Mouse (Mus musculus) liver, embryonic 11.5 days (tissue): ENCODE data around the gene Rae1. TPM values are rescaled to one million over a fixed set of nuclear protein-coding genes. Genes with fewer than 3 reads are reported as not detected.
A peak's percentile ranks its signal among the peaks of the same experiment; 100 is the strongest.

Experiments
- ATAC-seq: fragments of 200-750 bp; cut with Nextera tagmentation; replicated peaks from 2 replicates; pipeline ENCODE4 v1.8.0; 2017; ENCODE audit warnings: moderate number of reproducible peaks, mild to moderate bottlenecking, moderate TSS enrichment, moderate library complexity; ENCODE audit not compliant: low FRiP score
- DNase-seq: peaks from one replicate; pipeline ENCODE4 v3.0.0-alpha.2; 2017; ENCODE audit warnings: low spot score
- H3K27ac ChIP-seq: fragments of 300-500 bp; sonication (generic); 2 replicates; pipeline ENCODE4 v1.5.1; 2014; ENCODE audit warnings: mild to moderate bottlenecking, low read depth, low read length, control low read depth
- H3K27me3 ChIP-seq: fragments of 300-500 bp; sonication (generic); replicated peaks from 2 replicates; pipeline ENCODE4 v1.6.1; 2014; ENCODE audit warnings: low read length, mixed read lengths; ENCODE audit not compliant: control insufficient read depth, insufficient read depth
- H3K36me3 ChIP-seq: fragments of 300-500 bp; sonication (generic); 2 replicates; pipeline ENCODE4 v1.6.1; 2014; ENCODE audit warnings: mild to moderate bottlenecking, low read length, moderate library complexity, mixed read lengths; ENCODE audit not compliant: control insufficient read depth, insufficient read depth
- H3K4me1 ChIP-seq: fragments of 300-500 bp; sonication (generic); replicated peaks from 2 replicates; pipeline ENCODE4 v1.6.1; 2014; ENCODE audit warnings: low read length, mixed read lengths; ENCODE audit not compliant: control insufficient read depth, insufficient read depth
- H3K4me2 ChIP-seq: fragments of 300-500 bp; sonication (generic); 2 replicates; pipeline ENCODE4 v1.6.1; 2014; ENCODE audit warnings: mild to moderate bottlenecking, control low read depth, moderate library complexity
- H3K4me3 ChIP-seq: fragments of 300-500 bp; sonication (generic); 2 replicates; pipeline ENCODE4 v1.5.1; 2014; ENCODE audit warnings: low read depth, low read length, control low read depth
- H3K9ac ChIP-seq: fragments of 300-500 bp; sonication (generic); 2 replicates; pipeline ENCODE4 v1.6.1; 2014; ENCODE audit warnings: low read depth, low read length, control low read depth
- H3K9me3 ChIP-seq: fragments of 300-500 bp; sonication (generic); 2 replicates; pipeline ENCODE4 v1.6.1; 2016; ENCODE audit warnings: low read length, inconsistent platforms, mixed read lengths; ENCODE audit not compliant: control insufficient read depth
- WGBS: fragments of 180-500 bp; shearing (Covaris S2); extraction: QIAGEN DNeasy Blood & Tissue Kit; methylation state at CpG from one replicate; pipeline ENCODE4 v1.1.7; 2014; 5-methylcytosine and 5-hydroxymethylcytosine counted together
- polyA plus RNA-seq: library from polyadenylated mRNA; unstranded; fragments of >200 nt; fragmentation: Nextera tagmentation; extraction: Ambion mirVana; gene quantifications from 2 replicates; pipeline ENCODE4 v1.2.1, GENCODE M21; 2014

Rae1 gene
- polyA plus RNA-seq, 1 experiment from 2014 or later: 172 TPM

- DNase-seq: no peak
- Histone ChIP-seq H3K9ac (no peak overlapping the region), H3K27ac (no peak overlapping the region), H3K4me3 (no peak overlapping the region), H3K27me3 (no peaks in the 10 kb centered on the region), H3K4me1 (peaks cover 59% of the 10 kb centered on the region), H3K4me2 (no peak overlapping the region), H3K9me3 (no peaks in the 10 kb centered on the region), H3K36me3 (no peaks in the 10 kb centered on the region)
- 62% methylated on average over 11 of the region's 11 CpGs for WGBS
- ATAC-seq: no peak
These were observed 42.7 kb downstream of the Rae1 start for GRCm38 (mm10) chr2:173042504-173043162.

- DNase-seq (no peak), ATAC-seq (no peak)
- H3K36me3 ChIP-seq: no peaks in the 10 kb centered on the region
- H3K9me3 ChIP-seq: no peaks in the 10 kb centered on the region
- no peak overlapping the region for H3K27ac ChIP-seq
- no peak overlapping the region for H3K9ac ChIP-seq
- 77% methylated on average over 18 of the region's 18 CpGs for WGBS
- H3K4me2 ChIP-seq: no peak overlapping the region
- H3K4me1 ChIP-seq: peaks cover 47% of the 10 kb centered on the region
- no peak overlapping the region for H3K4me3 ChIP-seq
- no peaks in the 10 kb centered on the region for H3K27me3 ChIP-seq
These were observed 44.5 kb downstream of the Rae1 start for GRCm38 (mm10) chr2:173044198-173044970.

DNA sequence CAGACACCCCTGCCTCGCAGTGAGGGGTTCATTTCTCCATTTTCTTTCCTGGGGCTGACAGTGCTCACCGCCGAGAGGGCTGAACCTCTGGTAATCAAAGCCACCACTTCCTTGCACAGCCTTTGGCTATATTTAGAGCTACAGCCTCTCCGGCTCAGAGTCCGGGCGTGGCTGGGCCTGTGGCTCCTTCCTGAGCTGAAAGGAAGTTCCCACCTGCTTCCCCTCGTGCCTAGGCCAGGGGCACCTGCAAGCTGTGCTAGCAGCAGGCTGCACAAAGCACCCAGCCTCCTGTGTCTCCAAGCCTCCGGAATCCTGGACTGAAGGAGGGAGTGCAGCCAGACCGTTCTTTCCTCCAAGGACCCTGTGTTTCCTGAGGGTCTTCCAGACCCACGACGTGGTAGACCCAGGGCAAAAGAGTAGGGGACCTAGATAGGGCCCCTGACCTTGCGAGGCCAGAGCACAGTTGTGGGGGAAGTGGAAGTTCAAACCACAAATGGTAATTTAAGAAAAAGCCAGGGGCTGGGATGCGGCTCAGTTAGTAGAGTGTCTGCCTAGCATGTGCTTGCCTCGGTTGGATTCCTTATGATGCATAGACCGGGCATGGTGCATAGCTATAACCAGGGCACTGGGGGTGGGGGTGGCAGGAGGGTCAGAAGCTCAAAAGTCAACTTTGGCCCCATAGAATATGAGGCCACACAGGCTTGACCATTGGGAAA is 46.8 kb downstream of the Rae1 start:
- peak; percentile 21; the same call in 1 of the 2 replicates for ATAC-seq
- H3K9me3 ChIP-seq: no peaks in the 10 kb centered on the region
- no peaks in the 10 kb centered on the region for H3K27me3 ChIP-seq
- peak overlapping the region; percentile 47; the same call in 1 of the 2 replicates for H3K9ac ChIP-seq
- 37% methylated on average over 15 of the region's 15 CpGs for WGBS
- peak overlapping the region; percentile 62 for H3K27ac ChIP-seq
- H3K4me3 ChIP-seq: no peak overlapping the region
- peak overlapping the region; percentile 30; the same call in 1 of the 2 replicates for H3K4me2 ChIP-seq
- H3K4me1 ChIP-seq: peaks cover 45% of the 10 kb centered on the region
- no peak for DNase-seq
- no peaks in the 10 kb centered on the region for H3K36me3 ChIP-seq

DNA sequence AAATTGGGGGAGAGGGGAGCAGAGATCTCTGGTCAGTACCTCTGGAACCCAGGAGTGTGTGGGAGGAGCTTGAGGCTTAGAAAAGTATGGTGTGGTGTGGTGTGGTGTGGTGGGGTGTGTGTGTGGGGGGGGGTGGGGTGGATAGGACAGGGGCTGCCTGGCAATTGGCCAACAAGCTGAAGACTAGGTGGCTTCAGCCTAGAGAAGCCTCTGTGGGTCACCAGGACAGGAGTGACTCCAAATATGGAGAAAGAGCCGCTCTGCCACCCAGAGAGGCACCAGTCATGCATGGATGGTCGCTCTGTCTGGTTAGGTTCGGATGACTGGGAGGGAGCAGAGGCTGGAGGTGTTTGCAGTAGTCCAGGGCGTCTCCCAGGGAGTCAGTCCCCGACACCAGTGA is 47.6 kb downstream of the Rae1 start:
- Histone ChIP-seq H3K9me3 (no peaks in the 10 kb centered on the region), H3K36me3 (no peaks in the 10 kb centered on the region), H3K4me3 (no peak overlapping the region), H3K27me3 (no peaks in the 10 kb centered on the region), H3K27ac (no peak overlapping the region; the same call in 1 of the 2 replicates), H3K4me1 (peaks cover 39% of the 10 kb centered on the region), H3K4me2 (peak overlapping the region; percentile 43), H3K9ac (no peak overlapping the region)
- DNase-seq: no peak
- 72% methylated on average over 5 of the region's 5 CpGs for WGBS
- no peak for ATAC-seq

- Histone ChIP-seq H3K27me3 (no peaks in the 10 kb centered on the region; the same call in 1 of the 2 replicates), H3K9ac (no peak overlapping the region), H3K4me3 (0 out of 2 replicates have a peak overlapping the region, but pooled peaks have one; percentile 14), H3K27ac (peak overlapping the region; percentile 57), H3K9me3 (no peaks in the 10 kb centered on the region), H3K36me3 (no peaks in the 10 kb centered on the region), H3K4me1 (peaks cover 32% of the 10 kb centered on the region), H3K4me2 (peak overlapping the region; percentile 43)
- ATAC-seq (peak; percentile 40; the same call in 1 of the 2 replicates), DNase-seq (no peak)
- 53% methylated on average over 17 of the region's 17 CpGs for WGBS
These were observed 48.3 kb downstream of the Rae1 start for GRCm38 (mm10) chr2:173048041-173048745.

DNA sequence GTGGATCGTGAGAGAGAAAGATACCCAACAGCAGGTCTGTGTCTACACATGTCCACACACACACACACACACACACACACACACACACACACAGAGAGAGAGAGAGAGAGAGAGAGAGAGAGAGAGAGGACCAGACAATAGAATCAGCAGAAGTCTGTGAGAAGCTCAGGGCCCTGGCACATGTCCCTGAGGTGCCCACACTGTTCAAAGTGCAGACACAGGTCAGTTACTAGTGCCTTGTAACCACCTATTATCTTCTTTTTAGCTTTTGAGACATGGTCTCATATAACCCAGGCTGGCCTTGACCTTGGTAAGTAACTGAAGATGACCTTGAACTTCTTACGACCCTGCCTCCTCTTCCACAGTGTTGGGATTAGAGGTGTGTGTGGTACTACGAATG is 49.3 kb downstream of the Rae1 start:
- Histone ChIP-seq H3K27me3 (no peaks in the 10 kb centered on the region; the same call in 1 of the 2 replicates), H3K27ac (no peak overlapping the region), H3K9me3 (no peaks in the 10 kb centered on the region), H3K9ac (no peak overlapping the region), H3K36me3 (no peaks in the 10 kb centered on the region), H3K4me2 (no peak overlapping the region), H3K4me3 (no peak overlapping the region), H3K4me1 (peaks cover 29% of the 10 kb centered on the region)
- 83% methylated on average over 3 of the region's 3 CpGs for WGBS
- ATAC-seq: no peak
- no peak for DNase-seq

DNA sequence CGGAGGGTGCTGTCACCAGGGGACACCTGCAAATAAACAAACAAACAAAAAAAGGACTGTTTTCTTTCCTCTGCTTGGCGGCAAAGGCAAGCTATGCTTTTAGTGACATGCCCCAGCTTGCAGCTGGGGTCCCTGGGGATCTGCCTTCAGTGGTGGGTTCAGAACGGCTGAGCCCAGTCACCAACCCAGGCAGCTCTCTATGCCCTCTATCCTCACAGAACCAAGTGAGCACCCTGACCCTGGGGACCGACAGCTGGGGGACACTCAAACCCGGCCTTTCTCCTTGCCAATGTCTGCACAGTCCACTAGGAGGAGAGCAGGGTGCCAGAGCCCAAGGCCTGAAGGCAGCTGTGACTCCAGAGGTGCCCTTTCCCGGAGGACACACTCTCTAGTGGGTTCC is 49.9 kb downstream of the Rae1 start:
- Histone ChIP-seq H3K4me1 (peaks cover 29% of the 10 kb centered on the region), H3K9me3 (no peaks in the 10 kb centered on the region), H3K4me3 (no peak overlapping the region), H3K9ac (no peak overlapping the region), H3K36me3 (no peaks in the 10 kb centered on the region), H3K4me2 (no peak overlapping the region), H3K27ac (peak overlapping the region; percentile 39; the same call in 1 of the 2 replicates), H3K27me3 (no peaks in the 10 kb centered on the region; the same call in 1 of the 2 replicates)
- no peak for ATAC-seq
- WGBS: 52% methylated on average over 6 of the region's 6 CpGs
- DNase-seq: no peak
